Mouse (Mus musculus) adrenal gland, adult (tissue): ENCODE data around the gene Fam19a3.
"Not testable (repeated sequence)": the region's sequence is repeated elsewhere in the genome, so short reads cannot be mapped to it uniquely, and the experiment has no call there.

Experiments used
- DNase-seq, 2 experiments: peaks; one replicate each; pipeline ENCODE4 v3.0.0; 2022 to 2023; ENCODE audit warnings: low spot score in 1 of 2; ENCODE audit not compliant: inconsistent age in 2 of 2

Gene Fam19a3

GRCm38 (mm10) chr3:104781471-104781903 lies at the start of gene Fam19a3:
Gene Fam19a3 (minus strand): TSS chr3:104781840.
- DNase-seq, result peak; percentile 39 to 72

GRCm38 (mm10) chr3:104822413-104822812 lies 40.8 kb upstream of the Fam19a3 start:
- no peak for DNase-seq

- no peak for DNase-seq
Observed at GRCm38 (mm10) chr3:104820426-104820825, 38.8 kb upstream of the Fam19a3 start.

GRCm38 (mm10) chr3:104818749-104819134 lies 37.1 kb upstream of the Fam19a3 start:
- no peak for DNase-seq

GRCm38 (mm10) chr3:104817991-104818748 lies 36.5 kb upstream of the Fam19a3 start, which contains the start of gene Mov10:
Gene Mov10 (minus strand): TSS chr3:104818563.
- peak; percentile 74 to 91 for DNase-seq

GRCm38 (mm10) chr3:104817481-104817990 lies 35.9 kb upstream of the Fam19a3 start:
- peak; percentile 71 to 90 for DNase-seq

- no peak for DNase-seq
Observed at GRCm38 (mm10) chr3:104816130-104816529, 34.5 kb upstream of the Fam19a3 start.

- DNase-seq, result no peak
Observed at GRCm38 (mm10) chr3:104815346-104815745, 33.7 kb upstream of the Fam19a3 start.

- DNase-seq, result no peak
Observed at GRCm38 (mm10) chr3:104814746-104815145, 33.1 kb upstream of the Fam19a3 start.

GRCm38 (mm10) chr3:104813227-104813626 lies 31.6 kb upstream of the Fam19a3 start:
- DNase-seq, result not testable (repeated sequence)

- DNase-seq, result no peak
Observed at GRCm38 (mm10) chr3:104812254-104812653, 30.6 kb upstream of the Fam19a3 start.

- DNase-seq, result no peak
Observed at GRCm38 (mm10) chr3:104811752-104812151, 30.1 kb upstream of the Fam19a3 start.

- no peak for DNase-seq
Observed at GRCm38 (mm10) chr3:104805539-104805938, 23.9 kb upstream of the Fam19a3 start.

- no peak for DNase-seq
Observed at GRCm38 (mm10) chr3:104804312-104804711, 22.7 kb upstream of the Fam19a3 start.

GRCm38 (mm10) chr3:104801481-104801880 lies 19.8 kb upstream of the Fam19a3 start:
- peak in 1 of 2 experiments; percentile 0 for DNase-seq

GRCm38 (mm10) chr3:104800681-104801080 lies 19.0 kb upstream of the Fam19a3 start:
- DNase-seq, result no peak

- peak in 1 of 2 experiments; percentile 42 for DNase-seq
Observed at GRCm38 (mm10) chr3:104796430-104797082, 14.9 kb upstream of the Fam19a3 start.

- peak; percentile 33 to 83 for DNase-seq
Observed at GRCm38 (mm10) chr3:104795661-104796340, 14.2 kb upstream of the Fam19a3 start.

GRCm38 (mm10) chr3:104794953-104795470 lies 13.4 kb upstream of the Fam19a3 start:
- DNase-seq, result peak in 1 of 2 experiments; percentile 64

GRCm38 (mm10) chr3:104793871-104794828 lies 12.5 kb upstream of the Fam19a3 start:
- DNase-seq, result peak; percentile 91 to 95
